Mouse (Mus musculus): Measurements from ENCODE around the gene 1190002N15Rik. TPM values are rescaled to one million over a fixed set of nuclear protein-coding genes. Genes with fewer than 3 reads are reported as not detected.

Gene 1190002N15Rik
- polyA plus RNA-seq, 1 experiment from 2014 or later: 13.4 TPM

DNA sequence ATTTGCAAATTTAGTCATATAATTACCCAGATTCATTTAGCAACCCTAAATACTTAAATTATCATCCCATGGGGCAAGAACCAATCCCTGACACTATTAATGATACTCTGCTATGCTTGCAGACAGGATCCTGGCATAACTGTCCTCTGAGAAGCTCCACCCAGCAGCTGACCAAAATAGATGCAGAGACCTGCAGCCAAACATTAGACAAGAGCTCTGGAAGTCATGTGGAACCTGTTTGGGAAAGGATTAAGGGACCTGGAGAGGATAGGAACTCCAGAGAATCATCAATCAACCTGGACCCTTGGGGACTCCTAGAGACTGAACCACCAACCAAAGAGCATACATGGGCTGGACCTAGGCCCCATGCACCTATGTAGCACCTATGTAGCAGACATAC is 26.7 kb downstream of the 1190002N15Rik start:
- H3K27ac ChIP-seq: no peak overlapping the region
- no peaks in the 10 kb centered on the region for H3K9me3 ChIP-seq
- no peak for DNase-seq (ENCODE audit: low spot score)
- no peaks in the 10 kb centered on the region for H3K36me3 ChIP-seq
- peaks cover 6% of the 10 kb centered on the region; the same call in 1 of the 2 replicates for H3K4me1 ChIP-seq
- H3K4me3 ChIP-seq: no peak overlapping the region
- no peaks in the 10 kb centered on the region for H3K27me3 ChIP-seq (ENCODE audit: insufficient read depth, poor library complexity, severe bottlenecking)

DNA sequence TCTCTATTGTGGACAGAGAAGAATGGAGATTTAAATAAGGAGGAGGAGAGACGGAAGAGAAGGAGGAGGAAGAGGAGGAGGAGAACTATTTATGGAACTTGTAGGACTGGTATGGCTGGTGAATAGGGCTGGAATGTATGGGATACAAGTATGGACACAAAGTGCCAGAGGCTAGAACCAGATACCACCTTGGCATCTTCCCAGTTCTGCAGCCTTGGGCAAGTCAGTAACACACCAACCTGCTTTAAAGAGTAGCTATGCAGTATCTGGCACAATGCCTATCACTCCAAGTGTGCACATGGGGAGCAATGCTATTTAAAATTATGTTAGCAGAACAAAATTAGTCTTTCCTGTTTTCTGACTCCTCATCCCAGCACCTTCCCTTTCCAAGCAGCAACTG is 30.9 kb downstream of the 1190002N15Rik start:
- WGBS: 63% methylated on average over 1 of the region's 1 CpGs
- no peak for DNase-seq (ENCODE audit: low spot score)

GRCm38 (mm10) chr9:94491467-94491866 is 46.4 kb downstream of the 1190002N15Rik start:
- WGBS: 47% methylated on average over 9 of the region's 9 CpGs

More for the DNA sequence above, 30.9 kb downstream of the 1190002N15Rik start:
- Histone ChIP-seq H3K36me3 (no peaks in the 10 kb centered on the region), H3K4me3 (no peak overlapping the region), H3K27ac (no peak overlapping the region), H3K27me3 (ENCODE audit: insufficient read depth, poor library complexity, severe bottlenecking) (no peaks in the 10 kb centered on the region), H3K9me3 (no peaks in the 10 kb centered on the region), H3K4me1 (peaks cover 6% of the 10 kb centered on the region; the same call in 1 of the 2 replicates)

DNA sequence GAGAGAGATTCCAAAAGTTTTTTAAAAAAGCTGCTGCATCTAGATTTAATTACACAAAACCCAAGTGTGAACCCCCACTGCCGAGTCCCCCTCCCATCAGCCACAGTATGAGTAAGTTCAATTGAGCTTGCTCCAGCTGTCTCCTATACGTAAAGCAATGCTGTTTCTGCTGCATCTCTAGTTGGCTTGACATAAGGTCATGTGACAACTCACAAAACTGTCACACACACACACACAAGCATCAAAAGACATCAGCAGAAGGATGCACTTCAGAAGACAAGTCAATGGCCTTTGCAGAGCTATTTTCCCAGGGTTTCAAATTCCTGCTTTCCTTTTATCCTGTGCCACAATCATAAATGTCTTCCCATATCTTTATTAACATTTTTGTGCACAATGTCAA is 49.9 kb downstream of the 1190002N15Rik start:
- Histone ChIP-seq H3K27me3 (ENCODE audit: insufficient read depth, poor library complexity, severe bottlenecking) (no peaks in the 10 kb centered on the region), H3K36me3 (no peaks in the 10 kb centered on the region), H3K9me3 (no peaks in the 10 kb centered on the region), H3K4me1 (0 out of 2 replicates have a peak, but pooled peaks cover 7% of the 10 kb centered on the region), H3K4me3 (no peak overlapping the region), H3K27ac (no peak overlapping the region)
- WGBS: 75% methylated on average over 2 of the region's 2 CpGs
- DNase-seq (ENCODE audit: low spot score): no peak

More at GRCm38 (mm10) chr9:94491467-94491866, 46.4 kb downstream of the 1190002N15Rik start:
- Histone ChIP-seq H3K4me1 (0 out of 2 replicates have a peak, but pooled peaks cover 3% of the 10 kb centered on the region), H3K36me3 (no peaks in the 10 kb centered on the region), H3K27me3 (ENCODE audit: insufficient read depth, poor library complexity, severe bottlenecking) (no peaks in the 10 kb centered on the region), H3K9me3 (no peaks in the 10 kb centered on the region), H3K4me3 (no peak overlapping the region), H3K27ac (no peak overlapping the region; the same call in 1 of the 2 replicates)
- no peak for DNase-seq (ENCODE audit: low spot score)

GRCm38 (mm10) chr9:94483291-94483879 is 54.5 kb downstream of the 1190002N15Rik start:
- 63% methylated on average over 6 of the region's 6 CpGs for WGBS
- Histone ChIP-seq H3K9me3 (no peaks in the 10 kb centered on the region), H3K4me1 (0 out of 2 replicates have a peak, but pooled peaks cover 10% of the 10 kb centered on the region), H3K27me3 (ENCODE audit: insufficient read depth, poor library complexity, severe bottlenecking) (no peaks in the 10 kb centered on the region), H3K4me3 (no peak overlapping the region), H3K27ac (no peak overlapping the region; the same call in 1 of the 2 replicates), H3K36me3 (no peaks in the 10 kb centered on the region)
- no peak for DNase-seq (ENCODE audit: low spot score)

- DNase-seq (ENCODE audit: low spot score): no peak
- 80% methylated on average over 10 of the region's 10 CpGs for WGBS
- Histone ChIP-seq H3K27ac (no peak overlapping the region), H3K4me1 (0 out of 2 replicates have a peak, but pooled peaks cover 10% of the 10 kb centered on the region), H3K36me3 (no peaks in the 10 kb centered on the region), H3K4me3 (no peak overlapping the region), H3K27me3 (ENCODE audit: insufficient read depth, poor library complexity, severe bottlenecking) (no peaks in the 10 kb centered on the region), H3K9me3 (no peaks in the 10 kb centered on the region)
These were observed 55.5 kb downstream of the 1190002N15Rik start for GRCm38 (mm10) chr9:94482215-94482975.

GRCm38 (mm10) chr9:94481057-94481456 is 56.8 kb downstream of the 1190002N15Rik start:
- 87% methylated on average over 16 of the region's 16 CpGs for WGBS
- Histone ChIP-seq H3K4me3 (no peak overlapping the region), H3K36me3 (no peaks in the 10 kb centered on the region), H3K9me3 (no peaks in the 10 kb centered on the region), H3K4me1 (0 out of 2 replicates have a peak, but pooled peaks cover 10% of the 10 kb centered on the region), H3K27me3 (ENCODE audit: insufficient read depth, poor library complexity, severe bottlenecking) (no peaks in the 10 kb centered on the region), H3K27ac (no peak overlapping the region)
- no peak for DNase-seq (ENCODE audit: low spot score)

DNA sequence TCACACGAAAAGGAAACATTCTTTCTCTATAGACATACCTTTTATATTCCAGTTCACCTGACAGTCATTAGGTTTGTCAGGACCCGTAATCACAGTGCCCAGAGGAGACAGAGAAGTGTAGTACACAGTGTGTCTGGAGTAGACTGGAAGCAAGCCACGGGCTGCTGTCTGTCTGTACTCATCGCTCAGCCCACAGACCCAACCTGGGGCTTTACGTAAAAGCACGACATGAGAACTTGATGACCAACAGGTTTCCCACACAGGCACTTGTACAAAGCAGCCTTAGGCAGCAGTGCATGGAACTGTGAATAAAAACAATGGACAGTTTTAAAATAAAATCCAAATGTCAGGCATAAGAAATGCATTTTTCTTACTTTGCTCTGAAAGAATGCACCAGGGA is 58.5 kb downstream of the 1190002N15Rik start:
- Histone ChIP-seq H3K36me3 (no peaks in the 10 kb centered on the region), H3K4me1 (0 out of 2 replicates have a peak, but pooled peaks cover 10% of the 10 kb centered on the region), H3K9me3 (no peaks in the 10 kb centered on the region), H3K27me3 (ENCODE audit: insufficient read depth, poor library complexity, severe bottlenecking) (no peaks in the 10 kb centered on the region), H3K4me3 (no peak overlapping the region), H3K27ac (no peak overlapping the region)
- DNase-seq (ENCODE audit: low spot score): no peak
- 88% methylated on average over 6 of the region's 6 CpGs for WGBS

GRCm38 (mm10) chr9:94478954-94479353 is 58.9 kb downstream of the 1190002N15Rik start:
- WGBS: 54% methylated on average over 6 of the region's 6 CpGs
- no peaks in the 10 kb centered on the region for H3K36me3 ChIP-seq
- DNase-seq (ENCODE audit: low spot score): no peak

GRCm38 (mm10) chr9:94475973-94476372 is 61.9 kb downstream of the 1190002N15Rik start:
- H3K36me3 ChIP-seq: no peaks in the 10 kb centered on the region
- no peak overlapping the region for H3K27ac ChIP-seq
- 97% methylated on average over 1 of the region's 1 CpGs for WGBS
- H3K9me3 ChIP-seq: no peaks in the 10 kb centered on the region
- H3K4me3 ChIP-seq: no peak overlapping the region
- no peak for DNase-seq (ENCODE audit: low spot score)
- no peaks in the 10 kb centered on the region for H3K27me3 ChIP-seq (ENCODE audit: insufficient read depth, poor library complexity, severe bottlenecking)
- H3K4me1 ChIP-seq: 0 out of 2 replicates have a peak, but pooled peaks cover 6% of the 10 kb centered on the region

More at GRCm38 (mm10) chr9:94478954-94479353, 58.9 kb downstream of the 1190002N15Rik start:
- H3K4me1 ChIP-seq: 0 out of 2 replicates have a peak, but pooled peaks cover 10% of the 10 kb centered on the region
- no peaks in the 10 kb centered on the region for H3K27me3 ChIP-seq (ENCODE audit: insufficient read depth, poor library complexity, severe bottlenecking)
- no peaks in the 10 kb centered on the region for H3K9me3 ChIP-seq
- H3K27ac ChIP-seq: no peak overlapping the region
- H3K4me3 ChIP-seq: no peak overlapping the region

GRCm38 (mm10) chr9:94473898-94474297 is 64.0 kb downstream of the 1190002N15Rik start:
- no peaks in the 10 kb centered on the region for H3K9me3 ChIP-seq
- H3K4me3 ChIP-seq: no peak overlapping the region
- no peaks in the 10 kb centered on the region for H3K27me3 ChIP-seq (ENCODE audit: insufficient read depth, poor library complexity, severe bottlenecking)
- DNase-seq (ENCODE audit: low spot score): no peak
- 0 out of 2 replicates have a peak, but pooled peaks cover 1% of the 10 kb centered on the region for H3K4me1 ChIP-seq
- 81% methylated on average over 7 of the region's 7 CpGs for WGBS
- no peak overlapping the region for H3K27ac ChIP-seq
- no peaks in the 10 kb centered on the region for H3K36me3 ChIP-seq

DNA sequence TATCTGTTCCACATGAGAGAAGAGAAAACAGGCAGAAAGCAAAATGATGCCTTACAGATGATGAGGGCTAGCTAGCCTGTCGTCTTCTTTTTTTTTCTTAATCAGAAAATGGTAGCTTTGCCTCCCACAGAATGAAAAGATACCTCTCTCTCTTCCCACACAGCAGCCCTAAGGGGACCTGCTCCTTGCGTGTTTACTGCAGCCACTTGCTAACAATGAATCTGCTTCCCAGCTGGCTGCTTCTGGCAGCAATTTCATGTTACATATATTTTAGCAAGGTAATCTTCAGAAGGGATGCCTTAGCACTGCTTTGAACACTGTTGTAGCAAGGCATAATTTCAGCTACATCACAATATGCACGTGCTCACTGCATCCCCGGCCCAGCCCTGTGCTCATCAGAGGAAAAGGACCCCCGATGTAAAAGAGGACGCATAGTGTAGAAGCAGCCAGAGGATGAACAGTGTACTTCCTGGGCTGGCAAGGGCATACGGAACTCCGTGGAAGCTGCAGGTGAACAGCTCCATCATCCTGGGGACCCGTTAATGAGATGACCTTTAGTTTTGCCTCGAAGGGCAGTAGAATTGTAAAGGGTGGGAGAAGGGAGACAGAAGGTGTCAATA is 64.8 kb downstream of the 1190002N15Rik start:
- H3K4me3 ChIP-seq: no peak overlapping the region
- H3K36me3 ChIP-seq: no peaks in the 10 kb centered on the region
- DNase-seq (ENCODE audit: low spot score): no peak
- no peaks in the 10 kb centered on the region for H3K27me3 ChIP-seq (ENCODE audit: insufficient read depth, poor library complexity, severe bottlenecking)
- no peaks in the 10 kb centered on the region for H3K9me3 ChIP-seq
- no peaks in the 10 kb centered on the region for H3K4me1 ChIP-seq
- WGBS: 71% methylated on average over 10 of the region's 10 CpGs
- no peak overlapping the region for H3K27ac ChIP-seq

- no peaks in the 10 kb centered on the region for H3K36me3 ChIP-seq
- H3K4me1 ChIP-seq: no peaks in the 10 kb centered on the region
- H3K27me3 ChIP-seq (ENCODE audit: insufficient read depth, poor library complexity, severe bottlenecking): no peaks in the 10 kb centered on the region
- no peak overlapping the region for H3K4me3 ChIP-seq
- H3K9me3 ChIP-seq: no peaks in the 10 kb centered on the region
- H3K27ac ChIP-seq: no peak overlapping the region
- 44% methylated on average over 2 of the region's 2 CpGs for WGBS
- DNase-seq (ENCODE audit: low spot score): no peak
These were observed 66.4 kb downstream of the 1190002N15Rik start for GRCm38 (mm10) chr9:94471485-94471884.
